Mouse (Mus musculus) kidney, adult 18-20 months (tissue): ENCODE results near the gene Mta3.
"Not testable (repeated sequence)": the region's sequence is repeated elsewhere in the genome, so short reads cannot be mapped to it uniquely, and the experiment has no call there.

Experiments used
- DNase-seq: peaks from one replicate; pipeline ENCODE4 v3.0.0; 2021

The Mta3 gene

GRCm38 (mm10) chr17:83854284-83854918 lies 148.4 kb downstream of the Mta3 start:
- no peak for DNase-seq

GRCm38 (mm10) chr17:83858413-83858812 lies 152.4 kb downstream of the Mta3 start:
- DNase-seq, result no peak

- no peak for DNase-seq
Measured at GRCm38 (mm10) chr17:83859639-83860038, 153.7 kb downstream of the Mta3 start.

GRCm38 (mm10) chr17:83860224-83860623 lies 154.3 kb downstream of the Mta3 start:
- DNase-seq, result no peak

- DNase-seq, result not testable (repeated sequence)
Measured at GRCm38 (mm10) chr17:83860968-83861367, 155.0 kb downstream of the Mta3 start.

GRCm38 (mm10) chr17:83861444-83862133 lies 155.6 kb downstream of the Mta3 start:
- peak; percentile 99 for DNase-seq

GRCm38 (mm10) chr17:83862134-83862881 lies 156.3 kb downstream of the Mta3 start:
- no peak for DNase-seq

- no peak for DNase-seq
Measured at GRCm38 (mm10) chr17:83865366-83865765, 159.4 kb downstream of the Mta3 start.

- DNase-seq, result no peak
Measured at GRCm38 (mm10) chr17:83866582-83866981, 160.6 kb downstream of the Mta3 start.

GRCm38 (mm10) chr17:83870385-83870784 lies 164.4 kb downstream of the Mta3 start:
- no peak for DNase-seq
